Comparison of ENCODE assay signal across 1 mouse cellular context in the genomic region with DNA sequence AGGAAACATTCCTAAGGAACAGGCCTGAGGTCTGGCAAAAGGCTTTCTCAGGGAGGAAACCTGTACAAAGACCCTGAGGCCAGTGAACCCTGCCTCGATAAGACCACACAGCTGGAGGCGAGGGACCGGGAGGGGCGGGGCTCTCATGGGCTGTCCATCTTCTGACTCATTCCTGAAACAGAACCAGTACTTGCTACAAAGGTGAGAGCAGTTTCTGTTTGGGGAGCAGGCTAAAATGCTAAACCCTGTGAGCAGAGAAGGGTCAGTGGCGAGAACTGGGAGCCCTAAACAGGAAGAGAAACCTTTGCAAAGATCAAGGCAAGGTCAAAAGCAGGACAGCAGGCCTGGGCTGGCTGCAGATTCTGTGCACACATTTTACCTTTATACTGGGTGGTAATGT.
TF ChIP-seq lines count a peak whose summit lies in the region.

No protein-coding gene starts in this region.

TF ChIP-seq in CH12.LX, 34 proteins besides CTCF, POLR2A, EP300 and RAD21 (continued from another document):
- TF ChIP-seq IRF4 (IDR thresholded peaks at IDR 0.05; ENCODE audit: low read depth, low read length) (peak; percentile 99), PAX5 (IDR thresholded peaks at IDR 0.05; ENCODE audit: low read length) (no peak), TCF12 (IDR thresholded peaks at IDR 0.05; ENCODE audit: low read depth, low read length) (peak; percentile 93), MXI1 (IDR thresholded peaks at IDR 0.05; ENCODE audit: low read depth, low read length) (peak; percentile 56; the same call in 1 of the 2 replicates), TBP (conservative IDR thresholded peaks at IDR 0.05; ENCODE audit: low read depth, low read length) (no peak), E2F4 (IDR thresholded peaks at IDR 0.05; ENCODE audit: insufficient replicate concordance, low read depth, low read length) (no peak), USF1 (IDR thresholded peaks at IDR 0.05; ENCODE audit: low read depth, low read length) (no peak)
